Mouse (Mus musculus): ENCODE results near the gene Odc1.
A peak's percentile ranks its signal among the peaks of the same experiment; 100 is the strongest.
"Not testable (repeated sequence)": the region's sequence is repeated elsewhere in the genome, so short reads cannot be mapped to it uniquely, and the experiment has no call there.

Gene Odc1

GRCm38 (mm10) chr12:17544209-17545106, at the start of gene Odc1:
TSS of gene Odc1 (plus strand) at chr12:17544794.
- DNase-seq (ENCODE audit: low spot score in 2 of 2) = peak; percentile 96 to 97

GRCm38 (mm10) chr12:17494809-17495208, 49.8 kb upstream of the Odc1 start:
- DNase-seq (ENCODE audit: low spot score in 2 of 2) = no peak

GRCm38 (mm10) chr12:17495858-17496451, 48.6 kb upstream of the Odc1 start:
- no peak for DNase-seq (ENCODE audit: low spot score in 2 of 2)

- no peak for DNase-seq (ENCODE audit: low spot score in 2 of 2)
Observed at GRCm38 (mm10) chr12:17505620-17506074, 38.9 kb upstream of the Odc1 start.

DNA sequence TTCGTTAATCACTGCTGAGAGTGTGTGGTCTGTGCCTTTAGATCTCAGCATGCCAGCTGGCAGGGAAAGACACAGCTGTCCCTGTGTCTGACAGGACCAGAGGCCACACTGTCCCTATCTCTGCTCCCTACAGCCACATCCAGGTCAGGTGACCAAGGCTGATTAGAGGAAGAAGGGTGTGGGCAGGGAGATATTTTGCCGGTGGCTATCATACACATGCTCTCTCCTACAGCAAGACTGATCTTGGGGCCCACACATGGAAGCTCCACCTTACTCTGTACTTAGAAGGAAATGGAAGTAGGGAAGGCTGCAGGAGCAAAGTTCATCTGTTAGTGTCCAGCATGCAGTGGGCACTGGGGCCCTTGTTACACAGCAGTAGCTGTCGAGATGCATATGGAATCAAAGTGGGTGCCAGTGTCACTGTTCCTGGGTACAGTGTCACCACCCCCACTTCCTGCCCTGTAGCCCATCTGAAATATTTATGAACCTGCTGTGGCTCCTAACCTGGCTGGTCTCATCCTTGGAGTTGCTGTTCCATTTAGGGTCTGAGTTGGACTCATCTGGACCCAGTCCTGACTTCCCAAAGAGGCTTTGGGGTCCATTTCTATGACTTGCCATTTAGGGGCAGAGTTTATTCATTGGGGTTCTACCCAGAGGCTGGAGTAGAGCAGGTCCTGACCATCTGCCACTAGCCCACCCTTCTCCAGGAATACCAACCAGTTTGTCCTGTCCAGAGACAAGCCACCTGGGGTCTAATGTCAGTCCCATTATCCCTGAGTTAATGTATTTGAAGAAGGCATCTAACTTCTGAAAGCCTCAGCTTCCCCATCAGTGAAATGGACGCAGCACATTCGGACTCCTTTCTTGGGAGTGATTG, 38.2 kb upstream of the Odc1 start:
- DNase-seq (ENCODE audit: low spot score in 2 of 2) = no peak

GRCm38 (mm10) chr12:17506994-17507542, 37.5 kb upstream of the Odc1 start:
- DNase-seq (ENCODE audit: low spot score in 2 of 2) = no peak

GRCm38 (mm10) chr12:17509310-17509709, 35.3 kb upstream of the Odc1 start:
- DNase-seq (ENCODE audit: low spot score in 2 of 2) = no peak

DNA sequence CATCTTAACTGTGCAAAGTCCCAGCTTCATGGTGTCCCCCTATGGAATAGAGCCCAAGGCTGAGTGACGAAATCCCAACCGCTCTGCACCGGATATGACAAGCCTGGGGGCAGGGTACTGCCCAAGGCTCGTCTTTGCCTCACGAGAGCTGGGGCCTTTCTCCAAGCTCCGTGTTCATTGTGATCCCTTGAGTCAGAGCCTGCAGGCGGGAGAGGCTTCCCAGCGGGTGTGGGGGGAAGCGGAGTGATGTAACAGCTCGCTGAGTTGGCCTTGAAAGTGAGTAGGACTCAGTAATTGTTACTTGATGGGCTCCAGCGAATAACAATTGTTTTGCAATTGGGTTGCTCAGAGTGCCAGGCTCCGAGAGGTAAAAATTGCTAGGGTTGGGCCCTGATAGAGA, 34.4 kb upstream of the Odc1 start:
- no peak for DNase-seq (ENCODE audit: low spot score in 2 of 2)

DNA sequence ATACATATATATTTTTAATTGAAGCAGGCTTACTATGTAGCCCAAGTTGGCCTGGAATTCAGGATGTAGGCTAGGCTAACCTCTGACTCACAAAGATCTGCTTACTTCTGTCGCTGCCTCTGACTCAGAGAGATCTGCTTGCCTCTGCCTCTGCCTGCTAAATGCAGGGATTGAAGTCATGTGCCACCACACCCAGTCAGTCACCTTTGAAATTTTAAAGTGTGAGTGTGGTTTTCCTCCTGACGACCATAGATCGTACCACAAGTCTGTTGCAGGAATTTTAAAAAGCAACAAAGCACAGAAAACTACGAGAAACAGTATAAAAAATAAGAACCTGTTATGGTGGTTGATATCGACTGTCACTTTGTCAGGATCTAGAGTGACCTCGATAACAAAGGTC, 33.6 kb upstream of the Odc1 start:
- DNase-seq (ENCODE audit: low spot score in 2 of 2) = no peak

DNA sequence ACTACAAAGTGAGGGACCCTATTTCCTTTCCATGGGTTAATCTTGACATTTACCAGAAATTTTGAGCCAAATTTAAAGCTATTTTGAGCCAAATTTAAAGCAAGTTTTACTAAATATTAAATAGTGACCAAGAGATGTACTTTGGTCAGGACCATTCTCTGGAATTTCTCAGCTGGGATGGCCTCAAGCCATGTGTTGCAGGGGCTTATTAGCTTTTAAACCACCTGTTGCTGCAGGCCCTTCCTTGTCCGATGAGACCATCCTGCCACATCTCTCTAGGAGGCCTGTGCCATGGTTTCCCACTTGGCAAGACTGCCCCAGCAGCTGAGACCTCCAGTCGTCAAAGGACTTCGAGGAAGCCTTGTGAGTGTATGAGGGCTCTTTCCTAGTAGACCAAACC, 15.4 kb upstream of the Odc1 start:
- DNase-seq (ENCODE audit: low spot score in 2 of 2) = no peak

GRCm38 (mm10) chr12:17529726-17530125, 14.9 kb upstream of the Odc1 start:
- no peak for DNase-seq (ENCODE audit: low spot score in 2 of 2)

DNA sequence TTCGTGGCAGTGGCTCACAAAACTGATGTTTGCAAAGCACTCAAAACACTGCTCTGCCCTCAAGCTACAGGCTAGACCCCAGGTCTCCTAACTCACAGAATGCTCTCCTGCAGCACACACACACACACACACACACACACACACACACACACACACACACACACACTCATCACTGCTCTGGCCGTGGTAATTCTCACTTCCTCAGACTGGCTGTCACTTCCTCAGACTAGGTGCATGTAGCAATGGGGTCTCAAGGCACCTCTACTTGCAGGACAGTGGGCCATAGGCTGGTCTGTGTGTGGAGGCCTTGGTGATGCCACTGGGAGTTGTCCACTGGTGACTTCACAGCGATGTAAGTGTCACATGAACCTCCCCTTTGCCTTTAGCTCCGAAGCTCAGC, 13.8 kb upstream of the Odc1 start:
- no peak for DNase-seq (ENCODE audit: low spot score in 2 of 2)

GRCm38 (mm10) chr12:17536222-17536621, 8.4 kb upstream of the Odc1 start:
- no peak for DNase-seq (ENCODE audit: low spot score in 2 of 2)

DNA sequence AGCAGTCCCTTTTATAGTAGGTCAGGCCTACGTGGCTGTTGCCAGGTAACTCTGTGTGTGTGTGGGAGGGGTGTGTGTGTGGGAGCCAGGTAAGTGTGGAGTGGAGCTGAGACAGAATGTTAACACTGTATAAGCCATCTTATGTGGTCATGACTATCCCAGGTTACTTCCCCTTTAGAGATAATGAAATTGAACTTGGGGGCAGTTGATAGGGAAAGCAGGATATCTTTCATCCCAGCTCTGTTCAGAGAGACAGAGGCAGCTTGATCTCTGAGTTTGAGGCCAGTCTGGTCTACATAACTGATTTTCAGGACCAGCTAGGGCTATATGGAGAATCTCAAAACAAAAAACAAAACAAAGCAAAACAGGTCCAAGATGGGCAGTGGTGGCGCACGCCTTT, 7.4 kb upstream of the Odc1 start:
- DNase-seq (ENCODE audit: low spot score in 2 of 2) = no peak

GRCm38 (mm10) chr12:17538087-17538486, 6.5 kb upstream of the Odc1 start:
- DNase-seq (ENCODE audit: low spot score in 2 of 2) = no peak

- no peak for DNase-seq (ENCODE audit: low spot score in 2 of 2)
Observed at GRCm38 (mm10) chr12:17539041-17539440, 5.6 kb upstream of the Odc1 start.

GRCm38 (mm10) chr12:17540040-17540552, 4.5 kb upstream of the Odc1 start:
- no peak for DNase-seq (ENCODE audit: low spot score in 2 of 2)

GRCm38 (mm10) chr12:17545107-17545571, 545 bp downstream of the Odc1 start:
- DNase-seq (ENCODE audit: low spot score in 2 of 2) = no peak

DNA sequence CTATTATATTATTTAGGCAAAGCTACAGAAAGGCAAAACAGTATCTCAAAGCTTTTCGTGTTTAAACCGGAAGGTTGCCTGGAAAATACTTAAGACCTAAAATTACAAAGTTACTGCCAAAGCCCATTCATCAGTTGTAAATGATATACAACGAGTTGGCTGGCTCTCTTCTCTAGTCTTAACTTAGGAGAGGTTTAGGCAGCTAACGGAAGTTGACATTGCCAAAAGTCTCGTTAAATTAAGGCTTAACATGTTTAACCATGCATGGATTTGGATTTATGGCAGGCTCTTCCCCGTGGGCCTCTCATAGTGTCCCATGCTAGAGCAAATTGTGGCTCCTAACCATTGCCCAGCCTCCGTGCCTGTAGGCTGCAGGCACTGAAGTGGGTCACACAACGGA, 1.3 kb downstream of the Odc1 start:
- no peak for DNase-seq (ENCODE audit: low spot score in 2 of 2)

- DNase-seq (ENCODE audit: low spot score in 2 of 2) = not testable (repeated sequence)
Observed at GRCm38 (mm10) chr12:17547552-17547951, 3.0 kb downstream of the Odc1 start.

- DNase-seq (ENCODE audit: low spot score in 2 of 2) = no peak
Observed at GRCm38 (mm10) chr12:17548505-17548904, 3.9 kb downstream of the Odc1 start.

All from right cerebral cortex, postnatal 36 days (tissue).